Mouse (Mus musculus) spleen, adult 2 months (tissue): Measurements from ENCODE around the gene Tmem259.

Experiments used
- CTCF ChIP-seq: fragments of 200-500 bp; IDR thresholded peaks from 2 replicates; pipeline ENCODE4 v1.5.1; 2011; ENCODE audit warnings: mild to moderate bottlenecking, inconsistent platforms; ENCODE audit not compliant: insufficient read depth, insufficient read length, insufficient replicate concordance; ENCODE audit errors: extremely low read depth
- POLR2A ChIP-seq: fragments of 200-500 bp; IDR thresholded peaks from 2 replicates; pipeline ENCODE4 v1.6.1; 2011; ENCODE audit warnings: low read depth, low read length, inconsistent platforms

DNA sequence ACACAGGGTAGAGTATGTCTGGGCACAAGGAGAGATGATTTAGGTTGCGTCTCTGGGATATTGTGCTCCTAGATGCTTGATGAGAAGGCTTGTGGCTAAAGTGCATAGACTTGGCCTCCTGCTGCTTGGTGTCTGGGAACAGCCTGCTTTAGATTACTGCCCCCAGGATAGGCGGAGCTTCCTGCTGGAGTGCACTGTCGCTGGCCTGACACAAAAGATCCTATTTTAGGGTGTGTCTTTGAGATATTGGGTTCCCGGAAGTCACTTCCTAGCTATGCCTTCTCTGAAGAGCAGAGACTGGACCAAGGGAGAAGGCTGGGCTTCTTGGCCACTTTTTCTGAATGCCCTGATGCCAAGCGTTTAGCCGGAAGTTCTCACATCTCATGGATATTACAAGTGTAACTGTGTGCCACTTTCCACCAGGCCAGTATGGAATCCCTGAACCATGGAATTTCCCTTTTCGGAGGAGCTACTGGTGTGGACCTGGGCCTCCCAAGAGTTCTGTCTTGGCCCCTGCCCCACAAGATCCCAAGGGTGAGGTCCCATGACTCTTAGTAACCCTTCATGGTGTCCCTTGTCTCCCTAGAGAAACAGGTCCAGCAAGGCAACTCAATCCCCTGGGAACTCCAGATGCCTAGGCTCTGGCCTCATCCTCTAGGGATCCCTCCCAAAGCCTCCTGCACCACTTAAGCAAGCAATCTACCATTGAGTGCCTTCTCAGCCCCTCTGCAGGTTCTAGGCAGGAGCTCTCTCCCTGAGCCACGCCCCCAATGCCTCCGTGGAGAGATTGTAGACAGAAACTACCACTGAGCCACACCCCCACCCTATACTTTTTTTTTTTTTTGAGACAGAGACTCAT lies 19.5 kb upstream of the Tmem259 start:
- TF ChIP-seq CTCF = no peak
- TF ChIP-seq POLR2A = no peak
